Mouse (Mus musculus): ENCODE data around the gene Cdh5. TPM values are rescaled to one million over a fixed set of nuclear protein-coding genes. Genes with fewer than 3 reads are reported as not detected.
"Not testable (repeated sequence)": the region's sequence is repeated elsewhere in the genome, so short reads cannot be mapped to it uniquely, and the experiment has no call there.

Gene Cdh5
- total RNA-seq, 2 experiments from 2014 or later, result 36.4 to 46.9 TPM

DNA sequence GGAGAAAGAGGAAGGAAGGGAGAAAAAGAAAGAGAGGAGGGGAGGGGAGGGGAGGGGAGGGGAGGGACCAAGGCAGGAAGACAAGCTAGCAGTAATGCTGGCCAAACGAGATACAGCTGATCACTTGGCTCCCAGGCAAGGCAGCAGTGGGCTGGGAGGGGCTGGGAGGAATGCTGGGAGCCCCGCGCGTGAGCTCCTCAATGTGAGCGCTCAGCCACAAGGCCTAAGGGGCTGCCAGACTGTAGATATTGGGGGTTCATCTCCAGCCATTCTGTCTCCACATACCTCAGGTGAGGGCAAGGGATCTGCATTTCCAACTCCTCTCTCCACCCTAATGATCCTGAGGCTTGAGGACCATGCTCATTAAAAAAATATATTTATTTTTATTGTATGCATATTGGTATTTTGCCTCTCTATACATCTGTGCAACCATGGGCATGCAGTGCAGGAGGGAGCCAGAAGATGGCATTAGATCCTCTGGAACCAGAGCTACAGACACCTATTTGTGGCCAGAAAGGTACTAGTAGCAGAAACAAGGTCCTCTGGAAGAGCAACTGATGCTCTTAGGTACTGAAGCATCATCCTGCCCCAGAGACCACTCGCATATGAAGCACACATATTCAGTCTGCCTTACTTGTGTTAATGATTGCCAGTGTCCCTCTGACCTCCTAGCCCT is 2.6 kb upstream of the Cdh5 start:
- intact Hi-C loops (cut with DNase I), result loop anchor here (2.0 kb wide), 1 partner anchor 46 kb away; no protein-coding TSS in a partner anchor
- H3K4me3 ChIP-seq, result peak overlapping the region; percentile 40

GRCm38 (mm10) chr8:104099347-104100099 is 1.9 kb upstream of the Cdh5 start:
- peak; percentile 45 for DNase-seq
- intact Hi-C loops (cut with DNase I), result loop anchor here (2.0 kb wide), 1 partner anchor 45 kb away; no protein-coding TSS in a partner anchor
- no peak for TF ChIP-seq CTCF (IDR thresholded peaks at IDR 0.05)
- H3K27ac ChIP-seq, result peak overlapping the region; percentile 72
- peak overlapping the region; percentile 40 for H3K4me3 ChIP-seq

More for the DNA sequence above, 2.6 kb upstream of the Cdh5 start:
- peak; percentile 73 for TF ChIP-seq CTCF (IDR thresholded peaks at IDR 0.05)
- peak overlapping the region; percentile 72 for H3K27ac ChIP-seq
- DNase-seq, result peak; percentile 30

- intact Hi-C loops (cut with DNase I); DNase-seq: not testable (repeated sequence)
- Histone ChIP-seq H3K4me3 (peak overlapping the region; percentile 72), H3K27ac (peak overlapping the region; percentile 88)
Measured at GRCm38 (mm10) chr8:104100724-104101123, 701 bp upstream of the Cdh5 start.

GRCm38 (mm10) chr8:104103462-104103861 is 2.0 kb downstream of the Cdh5 start:
- DNase-seq, result no peak
- peak overlapping the region; percentile 88 for H3K27ac ChIP-seq
- intact Hi-C loops (cut with DNase I), result no loop called here
- H3K4me3 ChIP-seq, result peak overlapping the region; percentile 72
- no peak for TF ChIP-seq CTCF (IDR thresholded peaks at IDR 0.05)

DNA sequence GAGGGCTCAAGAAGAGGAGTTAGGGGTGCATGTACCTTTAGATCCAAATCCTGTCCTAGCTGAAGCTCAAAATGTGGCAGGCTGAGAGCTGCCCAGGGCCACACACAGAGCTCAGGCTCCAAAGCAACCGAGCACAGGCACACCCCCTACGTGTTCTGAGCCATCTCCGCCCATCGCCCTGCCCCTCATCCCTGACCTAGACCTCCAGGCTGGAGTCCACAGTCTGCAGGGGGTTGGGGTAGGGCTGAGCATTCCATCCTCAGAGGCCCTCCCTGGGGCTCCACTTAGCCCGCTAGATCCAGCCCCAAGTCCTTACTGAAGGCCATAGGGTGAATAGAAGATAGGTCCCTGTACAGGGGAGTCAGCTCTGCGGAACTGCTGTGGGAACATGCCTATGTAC is 4.3 kb downstream of the Cdh5 start:
- Histone ChIP-seq H3K27ac (peak overlapping the region; percentile 88), H3K4me3 (peak overlapping the region; percentile 72)
- intact Hi-C loops (cut with DNase I), result no loop called here
- no peak for DNase-seq
- TF ChIP-seq CTCF (IDR thresholded peaks at IDR 0.05), result no peak

DNA sequence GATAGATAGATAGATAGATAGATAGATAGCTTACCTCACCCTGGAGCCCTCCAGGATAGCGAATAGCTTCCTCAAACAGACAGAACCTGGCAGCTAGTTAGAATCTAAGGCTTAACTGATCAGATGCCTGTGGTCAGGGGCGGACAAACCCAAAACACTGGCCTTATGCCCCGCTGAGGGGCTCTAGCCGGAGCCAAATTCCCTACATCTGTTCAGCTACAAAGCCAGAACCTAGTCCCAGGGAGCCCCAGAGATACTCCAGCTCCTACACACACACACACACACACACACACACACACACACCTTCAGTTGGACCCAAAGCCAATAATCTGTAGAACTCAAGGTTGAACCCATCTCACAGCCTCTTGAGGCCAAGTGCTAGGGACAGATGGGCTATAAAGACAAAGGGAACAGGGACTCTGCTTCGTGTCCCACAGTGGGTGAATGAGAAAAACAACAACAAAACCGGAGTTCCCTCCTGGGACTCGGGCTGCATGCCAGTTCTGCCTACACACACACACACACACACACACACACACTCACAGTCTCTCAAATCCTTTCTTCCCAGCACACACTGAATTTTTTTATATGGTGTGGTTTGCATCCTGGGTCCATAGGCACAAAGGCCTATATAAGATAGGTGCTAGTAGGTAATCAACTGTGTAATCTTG is 5.0 kb downstream of the Cdh5 start:
- no peak for TF ChIP-seq CTCF (IDR thresholded peaks at IDR 0.05)
- DNase-seq, result no peak
- Histone ChIP-seq H3K27ac (peak overlapping the region; percentile 24; the same call in 1 of the 2 replicates), H3K4me3 (peak overlapping the region; percentile 72)
- intact Hi-C loops (cut with DNase I), result no loop called here

DNA sequence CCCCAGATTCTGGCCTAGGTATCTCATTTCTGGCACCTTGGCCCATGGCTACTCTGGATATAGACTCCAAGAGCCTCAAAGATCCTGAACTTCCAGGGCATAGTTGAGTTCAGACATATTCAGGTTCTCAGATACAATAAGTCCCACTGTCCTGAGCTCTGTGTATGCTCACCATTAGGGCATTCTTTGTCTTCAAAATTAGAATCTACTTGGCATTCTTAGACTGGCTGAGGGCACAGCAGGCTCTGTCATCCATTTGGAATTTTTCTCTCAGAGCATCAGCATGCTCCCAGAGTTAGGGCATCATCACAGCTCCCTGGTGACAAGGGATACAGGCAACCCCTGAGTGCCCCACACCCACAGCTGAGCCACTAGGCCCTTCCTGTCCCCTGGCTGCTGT is 5.7 kb downstream of the Cdh5 start:
- DNase-seq, result no peak
- H3K4me3 ChIP-seq, result peak overlapping the region; percentile 72
- peak overlapping the region; percentile 24; the same call in 1 of the 2 replicates for H3K27ac ChIP-seq
- intact Hi-C loops (cut with DNase I), result no loop called here
- no peak for TF ChIP-seq CTCF (IDR thresholded peaks at IDR 0.05)

- no peak for DNase-seq
- Histone ChIP-seq H3K4me3 (peak overlapping the region; percentile 72), H3K27ac (peak overlapping the region; percentile 16; the same call in 1 of the 2 replicates)
- TF ChIP-seq CTCF (IDR thresholded peaks at IDR 0.05), result no peak
- intact Hi-C loops (cut with DNase I), result no loop called here
Measured at GRCm38 (mm10) chr8:104108048-104108447, 6.6 kb downstream of the Cdh5 start.

DNA sequence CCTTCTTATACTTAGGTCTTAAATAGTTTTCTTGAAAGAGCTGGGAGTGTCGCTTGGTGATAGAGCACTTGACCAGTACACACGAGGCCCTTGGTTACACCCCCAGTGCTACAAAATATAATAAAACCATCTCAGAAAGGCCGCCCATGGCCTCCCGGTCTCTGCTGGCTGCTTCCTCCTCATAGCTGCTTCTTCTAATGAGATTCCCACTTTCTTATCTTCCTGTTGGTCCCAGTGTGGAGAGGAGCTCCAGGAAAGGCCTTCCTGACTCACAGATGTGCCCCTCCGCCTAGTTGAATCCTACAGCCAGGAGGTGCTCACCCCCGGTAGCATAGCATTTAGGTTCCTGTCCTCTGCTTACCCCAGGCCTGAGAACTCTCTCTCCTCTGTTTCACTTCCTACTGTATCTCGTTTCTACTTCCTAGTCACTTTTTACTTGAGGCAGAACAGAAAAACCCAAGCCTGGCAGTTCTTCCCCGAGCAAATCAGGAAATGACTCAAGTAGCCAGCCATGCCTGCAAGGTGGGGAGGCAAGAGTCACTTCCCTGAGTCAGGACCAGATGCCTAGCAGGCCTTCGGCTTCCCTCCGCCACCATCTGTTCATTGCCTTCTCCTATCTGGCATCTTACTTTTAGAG is 9.2 kb downstream of the Cdh5 start:
- no peak for DNase-seq
- Histone ChIP-seq H3K27ac (peak overlapping the region; percentile 33), H3K4me3 (peak overlapping the region; percentile 72)
- intact Hi-C loops (cut with DNase I), result no loop called here
- TF ChIP-seq CTCF (IDR thresholded peaks at IDR 0.05), result no peak

GRCm38 (mm10) chr8:104121640-104122416 is 20.4 kb downstream of the Cdh5 start:
- intact Hi-C loops (cut with DNase I), result no loop called here
- H3K27ac ChIP-seq, result peak overlapping the region; percentile 38
- peak overlapping the region; percentile 21; the same call in 1 of the 2 replicates for H3K4me3 ChIP-seq
- no peak for DNase-seq
- TF ChIP-seq CTCF (IDR thresholded peaks at IDR 0.05), result no peak

- no peak overlapping the region for H3K4me3 ChIP-seq
- intact Hi-C loops (cut with DNase I), result no loop called here
- no peak for TF ChIP-seq CTCF (IDR thresholded peaks at IDR 0.05)
- H3K27ac ChIP-seq, result no peak overlapping the region
- DNase-seq, result no peak
Measured at GRCm38 (mm10) chr8:104123080-104123657, 21.7 kb downstream of the Cdh5 start.

All from gastrocnemius, adult 2 months (tissue).